Mouse (Mus musculus): ENCODE measurements at regions not wholly inside any gene's neighbourhood (a gene's known extent, or its start where the extent isn't known, plus 50 kb on each side); places are given as distances from the start of the nearest gene placed in this dataset.

DNA sequence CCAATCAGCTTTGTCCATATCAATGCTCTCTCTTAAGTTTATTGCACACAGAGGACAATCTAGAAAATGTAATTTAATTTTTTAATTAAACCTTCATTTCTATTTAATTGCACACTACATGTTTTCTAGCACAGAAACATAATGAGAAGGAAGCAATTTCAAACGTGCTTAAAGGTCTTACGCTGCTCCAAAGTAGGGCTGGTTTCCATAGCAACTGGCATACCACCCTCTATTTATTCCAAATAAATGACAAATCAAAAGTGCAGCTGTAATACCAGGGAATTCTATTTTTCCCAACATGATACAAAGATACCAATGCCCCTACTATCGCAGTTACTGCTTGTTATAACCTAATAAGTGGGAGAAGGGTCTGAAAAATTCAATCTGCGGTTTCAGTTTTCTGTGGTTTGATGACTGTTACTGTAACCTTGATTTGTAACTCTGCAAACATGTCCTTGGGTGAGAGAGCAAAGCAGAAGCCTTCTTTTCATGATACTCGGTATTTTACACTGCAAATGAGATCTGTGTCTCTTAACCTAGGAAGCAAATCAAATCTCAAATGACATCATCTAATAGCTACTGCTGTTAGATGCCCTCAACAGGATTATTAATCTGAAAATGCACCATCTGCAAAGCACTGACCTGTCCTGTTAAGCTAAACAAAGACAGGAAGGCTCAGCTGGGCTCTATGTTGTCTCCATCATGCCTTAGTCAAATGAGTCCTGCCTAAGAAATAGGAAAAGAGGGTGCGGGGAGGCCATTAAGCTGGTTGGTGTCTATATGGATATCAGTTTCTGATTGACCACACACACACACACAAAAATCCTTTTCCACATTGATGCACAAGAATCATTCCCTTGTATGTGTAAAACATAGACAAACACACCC lies 535.6 kb downstream of the Basp1 start:
- Histone ChIP-seq H3K4me2 (replicated peaks) (no peak overlapping the region), H3K27me3 (no peaks in the 10 kb centered on the region), H3K9me3 (no peaks in the 10 kb centered on the region), H3K4me3 (no peak overlapping the region), H3K36me3 (no peaks in the 10 kb centered on the region), H3K4me1 (no peaks in the 10 kb centered on the region), H3K27ac (no peak overlapping the region), H3K9ac (no peak overlapping the region)
- 68% methylated on average over 6 of the region's 6 CpGs for WGBS
- ATAC-seq (ENCODE audit: low FRiP score, low read depth): no peak

GRCm38 (mm10) chr15:24876157-24876731 lies 537.3 kb downstream of the Basp1 start:
- ATAC-seq (ENCODE audit: low FRiP score, low read depth): no peak
- no peaks in the 10 kb centered on the region for H3K9me3 ChIP-seq
- no peaks in the 10 kb centered on the region for H3K36me3 ChIP-seq
- no peak overlapping the region for H3K4me2 ChIP-seq (replicated peaks)
- 59% methylated on average over 5 of the region's 5 CpGs for WGBS
- no peak overlapping the region for H3K9ac ChIP-seq
- no peaks in the 10 kb centered on the region for H3K4me1 ChIP-seq
- H3K4me3 ChIP-seq: no peak overlapping the region
- H3K27ac ChIP-seq: no peak overlapping the region
- H3K27me3 ChIP-seq: no peaks in the 10 kb centered on the region

- no peak overlapping the region for H3K4me2 ChIP-seq (replicated peaks)
- H3K4me3 ChIP-seq: no peak overlapping the region
- H3K27me3 ChIP-seq: no peaks in the 10 kb centered on the region
- H3K9ac ChIP-seq: no peak overlapping the region
- 22% methylated on average over 2 of the region's 2 CpGs for WGBS
- no peak overlapping the region for H3K27ac ChIP-seq
- no peaks in the 10 kb centered on the region for H3K9me3 ChIP-seq
- H3K4me1 ChIP-seq: no peaks in the 10 kb centered on the region
- H3K36me3 ChIP-seq: no peaks in the 10 kb centered on the region
- ATAC-seq (ENCODE audit: low FRiP score, low read depth): no peak
Measured at GRCm38 (mm10) chr15:24840271-24840670, 573.3 kb downstream of the Basp1 start.

- H3K9me3 ChIP-seq: no peaks in the 10 kb centered on the region
- ATAC-seq (ENCODE audit: low FRiP score, low read depth): no peak
- WGBS: 85% methylated on average over 7 of the region's 7 CpGs
Measured at GRCm38 (mm10) chr15:24838390-24838789, 575.2 kb downstream of the Basp1 start.

DNA sequence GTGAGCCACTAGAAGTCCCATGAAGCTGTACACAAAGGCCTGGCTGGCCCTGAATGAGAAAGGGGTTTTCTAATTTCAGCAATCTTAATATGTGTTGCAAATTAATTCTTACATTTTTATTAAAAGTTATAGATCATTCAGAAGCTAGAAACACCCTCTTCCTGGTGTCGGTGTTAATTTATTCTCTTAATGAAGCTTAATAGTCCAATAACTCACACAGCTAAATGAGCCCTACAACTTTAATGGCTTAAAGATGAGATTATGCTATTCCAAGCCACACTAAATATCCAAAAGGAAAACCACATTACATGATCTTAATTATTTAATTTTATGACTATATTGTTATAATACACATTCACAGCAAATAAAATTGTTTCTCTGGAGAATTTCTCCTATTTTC lies 585.7 kb downstream of the Basp1 start:
- no peaks in the 10 kb centered on the region for H3K9me3 ChIP-seq
- no peaks in the 10 kb centered on the region for H3K36me3 ChIP-seq
- no peak overlapping the region for H3K4me2 ChIP-seq (replicated peaks)
- 56% methylated on average over 1 of the region's 1 CpGs for WGBS
- H3K27ac ChIP-seq: no peak overlapping the region
- no peaks in the 10 kb centered on the region for H3K4me1 ChIP-seq
- no peak for ATAC-seq (ENCODE audit: low FRiP score, low read depth)
- no peaks in the 10 kb centered on the region for H3K27me3 ChIP-seq
- no peak overlapping the region for H3K9ac ChIP-seq
- H3K4me3 ChIP-seq: no peak overlapping the region

More at GRCm38 (mm10) chr15:24838390-24838789, 575.2 kb downstream of the Basp1 start:
- Histone ChIP-seq H3K36me3 (no peaks in the 10 kb centered on the region), H3K4me1 (no peaks in the 10 kb centered on the region), H3K27ac (no peak overlapping the region), H3K9ac (no peak overlapping the region), H3K4me3 (no peak overlapping the region), H3K4me2 (replicated peaks) (no peak overlapping the region), H3K27me3 (no peaks in the 10 kb centered on the region)

- Histone ChIP-seq H3K4me1 (no peaks in the 10 kb centered on the region), H3K9me3 (no peaks in the 10 kb centered on the region), H3K4me2 (replicated peaks) (no peak overlapping the region), H3K27ac (no peak overlapping the region), H3K36me3 (no peaks in the 10 kb centered on the region), H3K9ac (no peak overlapping the region), H3K27me3 (no peaks in the 10 kb centered on the region), H3K4me3 (no peak overlapping the region)
- no peak for ATAC-seq (ENCODE audit: low FRiP score, low read depth)
Measured at GRCm38 (mm10) chr15:24827259-24827658, 586.3 kb downstream of the Basp1 start.

DNA sequence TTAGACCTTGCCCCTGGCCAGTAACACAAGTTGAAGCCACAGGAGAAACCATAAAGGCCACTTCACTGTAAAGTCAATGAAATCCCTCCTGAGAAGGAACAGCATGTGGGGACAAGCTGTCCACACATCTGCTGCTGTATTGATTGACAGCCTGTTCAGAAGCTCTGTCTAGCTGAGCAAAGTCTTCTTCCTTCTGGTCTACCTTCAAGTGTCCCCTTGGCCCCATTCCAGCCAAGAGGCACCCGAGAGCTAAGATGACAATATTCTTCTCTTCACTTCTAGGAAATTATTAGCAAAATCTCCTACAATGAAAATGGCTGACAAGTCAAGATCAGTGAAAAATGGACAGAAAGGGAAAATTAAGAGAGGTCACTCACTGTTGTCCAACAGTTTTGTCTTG lies 616.7 kb downstream of the Basp1 start:
- Histone ChIP-seq H3K9me3 (no peaks in the 10 kb centered on the region), H3K9ac (no peak overlapping the region), H3K27ac (no peak overlapping the region), H3K4me3 (no peak overlapping the region), H3K36me3 (no peaks in the 10 kb centered on the region), H3K27me3 (no peaks in the 10 kb centered on the region), H3K4me1 (no peaks in the 10 kb centered on the region), H3K4me2 (replicated peaks) (no peak overlapping the region)
- no peak for ATAC-seq (ENCODE audit: low FRiP score, low read depth)
- 77% methylated on average over 1 of the region's 1 CpGs for WGBS

DNA sequence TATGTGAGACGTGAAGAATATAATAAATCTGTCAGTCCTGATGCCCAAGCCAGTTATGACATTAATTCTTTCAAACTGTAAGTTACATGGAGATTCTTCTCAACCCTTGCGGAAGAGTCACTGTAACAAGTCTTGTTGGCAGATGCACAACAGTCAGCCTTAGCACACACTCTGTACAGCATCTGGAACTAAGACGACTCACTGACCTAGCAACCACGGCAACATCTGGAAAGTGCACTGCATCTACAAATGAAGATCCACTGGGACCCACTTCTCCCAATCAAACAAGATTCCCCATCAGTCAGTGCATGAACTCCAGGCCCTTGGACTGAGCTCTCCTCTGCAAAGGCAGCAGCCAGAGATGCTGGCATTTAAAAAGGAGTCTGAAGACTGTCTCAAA lies 620.2 kb downstream of the Basp1 start:
- no peaks in the 10 kb centered on the region for H3K27me3 ChIP-seq
- H3K4me2 ChIP-seq (replicated peaks): no peak overlapping the region
- peak; percentile 72; the same call in 1 of the 2 replicates for ATAC-seq (ENCODE audit: low FRiP score, low read depth)
- H3K4me3 ChIP-seq: no peak overlapping the region
- no peaks in the 10 kb centered on the region for H3K4me1 ChIP-seq
- H3K36me3 ChIP-seq: no peaks in the 10 kb centered on the region
- 63% methylated on average over 4 of the region's 4 CpGs for WGBS
- no peak overlapping the region for H3K9ac ChIP-seq
- H3K27ac ChIP-seq: no peak overlapping the region
- no peaks in the 10 kb centered on the region for H3K9me3 ChIP-seq

DNA sequence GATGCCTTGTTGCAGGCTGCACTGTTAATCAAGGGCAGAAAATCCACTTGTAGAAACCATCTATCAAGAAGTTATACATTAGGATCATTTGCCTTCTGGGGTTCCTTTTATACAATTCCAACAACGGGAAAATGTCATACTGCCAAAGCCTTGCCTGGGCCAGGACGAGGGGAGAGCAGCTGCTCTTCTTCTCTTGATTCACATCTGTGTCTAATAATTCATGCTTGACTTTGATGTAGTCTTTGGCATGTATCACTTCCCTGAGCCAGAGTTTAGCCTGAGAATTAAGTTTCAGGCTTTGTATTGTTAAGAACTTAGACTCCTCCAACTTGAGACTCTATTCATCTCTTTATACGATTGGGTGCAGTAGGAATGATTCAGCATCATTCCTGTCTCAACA lies 627.2 kb downstream of the Basp1 start:
- Histone ChIP-seq H3K9me3 (no peaks in the 10 kb centered on the region), H3K4me1 (no peaks in the 10 kb centered on the region), H3K36me3 (no peaks in the 10 kb centered on the region), H3K4me3 (no peak overlapping the region), H3K27me3 (no peaks in the 10 kb centered on the region), H3K27ac (no peak overlapping the region), H3K9ac (no peak overlapping the region), H3K4me2 (replicated peaks) (no peak overlapping the region)
- peak; percentile 64 for ATAC-seq (ENCODE audit: low FRiP score, low read depth)
- WGBS: 40% methylated on average over 3 of the region's 3 CpGs

DNA sequence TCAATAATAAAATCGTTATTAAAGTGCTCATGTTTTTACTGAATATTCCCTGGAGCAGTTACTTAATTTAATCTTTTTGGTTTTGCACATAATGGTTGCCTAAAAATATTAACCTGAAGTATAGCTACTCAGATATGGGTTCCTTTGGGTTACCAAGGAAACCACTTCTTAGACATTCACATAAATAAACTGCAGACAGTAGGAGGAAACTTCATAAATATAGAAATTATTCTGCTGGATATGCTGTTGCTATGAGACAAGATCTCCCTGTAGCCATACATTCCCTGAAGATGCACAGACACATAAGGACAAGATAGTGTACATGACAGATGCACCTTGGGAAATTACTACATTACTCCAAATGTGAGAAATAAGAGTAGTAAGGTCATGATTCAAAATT lies 635.3 kb downstream of the Basp1 start:
- H3K27me3 ChIP-seq: no peaks in the 10 kb centered on the region
- no peaks in the 10 kb centered on the region for H3K4me1 ChIP-seq
- no peaks in the 10 kb centered on the region for H3K9me3 ChIP-seq
- H3K9ac ChIP-seq: no peak overlapping the region
- H3K27ac ChIP-seq: no peak overlapping the region
- no peaks in the 10 kb centered on the region for H3K36me3 ChIP-seq
- no peak for ATAC-seq (ENCODE audit: low FRiP score, low read depth)
- no peak overlapping the region for H3K4me3 ChIP-seq
- 71% methylated on average over 1 of the region's 1 CpGs for WGBS
- no peak overlapping the region for H3K4me2 ChIP-seq (replicated peaks)

- Histone ChIP-seq H3K27me3 (no peaks in the 10 kb centered on the region), H3K4me2 (replicated peaks) (no peak overlapping the region), H3K36me3 (no peaks in the 10 kb centered on the region), H3K4me3 (no peak overlapping the region), H3K9ac (no peak overlapping the region), H3K9me3 (no peaks in the 10 kb centered on the region), H3K27ac (no peak overlapping the region), H3K4me1 (no peaks in the 10 kb centered on the region)
- WGBS: 31% methylated on average over 2 of the region's 2 CpGs
- ATAC-seq (ENCODE audit: low FRiP score, low read depth): no peak
Measured at GRCm38 (mm10) chr15:24751480-24752157, 661.9 kb downstream of the Basp1 start.

DNA sequence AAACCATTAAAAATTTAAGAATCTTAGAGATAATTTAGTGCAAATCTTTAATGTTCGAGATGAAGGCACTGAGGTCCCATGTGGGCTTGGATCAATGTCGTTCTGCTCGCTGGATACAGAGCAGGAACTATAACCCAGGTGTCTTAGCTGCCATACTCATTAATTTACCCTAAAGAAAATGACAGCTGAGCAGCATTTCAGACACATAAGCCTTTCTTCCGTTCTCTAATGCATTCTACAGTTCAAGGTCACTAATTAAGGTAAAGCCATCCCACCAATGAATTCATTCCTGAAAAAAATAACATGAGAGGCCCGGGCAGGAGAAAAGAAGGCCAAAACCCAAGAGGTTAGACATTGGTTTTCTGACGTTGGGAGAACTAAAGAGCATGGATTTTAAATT lies 670.3 kb downstream of the Basp1 start:
- no peak overlapping the region for H3K9ac ChIP-seq
- no peaks in the 10 kb centered on the region for H3K36me3 ChIP-seq
- H3K4me2 ChIP-seq (replicated peaks): no peak overlapping the region
- ATAC-seq (ENCODE audit: low FRiP score, low read depth): no peak
- no peaks in the 10 kb centered on the region for H3K27me3 ChIP-seq
- H3K4me1 ChIP-seq: no peaks in the 10 kb centered on the region
- H3K27ac ChIP-seq: no peak overlapping the region
- H3K9me3 ChIP-seq: no peaks in the 10 kb centered on the region
- 57% methylated on average over 6 of the region's 6 CpGs for WGBS
- no peak overlapping the region for H3K4me3 ChIP-seq

Measured in limb, embryonic 13.5 days (tissue).